Mouse (Mus musculus): ENCODE measurements around the gene Gbp9. TPM values are rescaled to one million over a fixed set of nuclear protein-coding genes. Genes with fewer than 3 reads are reported as not detected.
"Not testable (repeated sequence)": the region's sequence is repeated elsewhere in the genome, so short reads cannot be mapped to it uniquely, and the experiment has no call there.

Gbp9 gene
- polyA plus RNA-seq, 1 experiment from 2014 or later: 4.2 TPM

DNA sequence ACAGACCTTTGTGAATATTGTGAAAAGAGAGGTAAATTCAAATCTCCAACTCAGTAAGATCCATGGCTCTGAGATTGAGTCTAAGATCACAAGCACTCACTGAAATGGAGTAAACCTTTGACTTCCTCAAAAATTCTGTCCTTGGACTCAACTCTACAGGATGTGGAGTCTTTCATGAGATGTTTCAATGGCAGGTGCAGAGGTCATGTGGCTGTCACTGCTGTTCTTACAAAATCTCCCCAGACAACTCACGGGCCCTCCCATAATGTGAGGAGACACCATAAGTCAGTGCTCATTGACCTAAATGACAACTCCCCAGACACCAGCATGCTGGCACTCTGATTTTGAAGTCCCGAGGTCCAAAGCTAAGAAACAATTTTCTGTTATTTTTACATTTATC lies 74.9 kb downstream of the Gbp9 start:
- not testable (repeated sequence) for H3K27ac ChIP-seq (ENCODE audit: low read length); H3K4me3 ChIP-seq (ENCODE audit: low read length); H3K9me3 ChIP-seq (ENCODE audit: control insufficient read depth, low read length); H3K27me3 ChIP-seq (ENCODE audit: control insufficient read depth, insufficient read depth, low read depth, low read length); H3K4me2 ChIP-seq (ENCODE audit: low read depth, low read length); ATAC-seq (ENCODE audit: low read depth); H3K9ac ChIP-seq (ENCODE audit: low read length); H3K36me3 ChIP-seq (ENCODE audit: control insufficient read depth, insufficient read depth, low read length); H3K4me1 ChIP-seq (replicated peaks; ENCODE audit: control insufficient read depth, insufficient read depth, low read length)
- WGBS: 76% methylated on average over 2 of the region's 2 CpGs

DNA sequence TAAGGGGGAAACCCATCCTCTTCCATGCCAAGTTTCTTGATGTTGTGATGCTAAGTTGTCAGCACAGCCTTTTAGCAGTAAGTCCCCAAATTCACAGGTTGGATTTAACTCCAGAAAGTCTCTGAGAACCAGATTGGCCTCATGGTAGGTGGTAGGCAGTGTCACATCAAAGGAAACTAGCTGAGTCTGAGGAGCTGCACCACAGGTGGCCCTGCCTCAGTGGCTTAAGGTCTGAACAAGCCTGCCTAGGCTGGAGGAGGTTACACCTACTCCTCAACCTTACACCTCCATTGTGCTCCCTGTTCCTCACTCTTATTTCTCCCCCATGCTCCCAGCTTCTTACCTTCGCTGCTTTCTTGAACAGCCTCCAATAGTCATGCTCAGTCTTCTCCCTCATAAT lies 76.0 kb downstream of the Gbp9 start:
- H3K9me3 ChIP-seq (ENCODE audit: control insufficient read depth, low read length): no peaks in the 10 kb centered on the region
- no peaks in the 10 kb centered on the region for H3K36me3 ChIP-seq (ENCODE audit: control insufficient read depth, insufficient read depth, low read length)
- 43% methylated on average over 1 of the region's 1 CpGs for WGBS
- H3K4me3 ChIP-seq (ENCODE audit: low read length): no peak overlapping the region
- H3K27me3 ChIP-seq (ENCODE audit: control insufficient read depth, insufficient read depth, low read depth, low read length): no peaks in the 10 kb centered on the region
- H3K9ac ChIP-seq (ENCODE audit: low read length): no peak overlapping the region
- H3K4me1 ChIP-seq (replicated peaks; ENCODE audit: control insufficient read depth, insufficient read depth, low read length): no peaks in the 10 kb centered on the region
- no peak for ATAC-seq (ENCODE audit: low read depth)
- H3K27ac ChIP-seq (ENCODE audit: low read length): no peak overlapping the region
- H3K4me2 ChIP-seq (ENCODE audit: low read depth, low read length): no peak overlapping the region

GRCm38 (mm10) chr5:105062403-105062802 lies 76.9 kb downstream of the Gbp9 start:
- ATAC-seq (ENCODE audit: low read depth); H3K4me1 ChIP-seq (replicated peaks; ENCODE audit: control insufficient read depth, insufficient read depth, low read length); H3K27me3 ChIP-seq (ENCODE audit: control insufficient read depth, insufficient read depth, low read depth, low read length); H3K36me3 ChIP-seq (ENCODE audit: control insufficient read depth, insufficient read depth, low read length); H3K27ac ChIP-seq (ENCODE audit: low read length); H3K9ac ChIP-seq (ENCODE audit: low read length); H3K9me3 ChIP-seq (ENCODE audit: control insufficient read depth, low read length); H3K4me2 ChIP-seq (ENCODE audit: low read depth, low read length); H3K4me3 ChIP-seq (ENCODE audit: low read length): not testable (repeated sequence)
- 59% methylated on average over 2 of the region's 2 CpGs for WGBS

DNA sequence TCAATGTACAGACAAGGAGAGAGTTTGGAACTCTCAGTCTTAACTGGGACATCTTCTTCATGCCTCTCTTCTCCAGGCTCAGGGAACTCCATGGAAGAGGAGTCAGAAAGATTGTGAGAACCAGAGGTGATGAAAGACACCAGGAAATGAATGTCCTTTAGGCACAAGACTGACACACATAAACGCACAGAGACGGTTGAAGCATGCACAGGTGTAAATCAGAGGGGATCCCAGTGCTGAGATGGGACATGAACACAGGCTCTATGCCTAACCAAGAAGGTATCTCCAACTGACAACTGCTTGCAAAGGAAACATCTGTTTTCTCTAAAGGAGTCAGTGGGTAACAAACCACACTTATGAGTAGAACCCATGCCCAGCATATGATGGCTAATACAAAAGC lies 79.1 kb downstream of the Gbp9 start:
- no peaks in the 10 kb centered on the region for H3K27me3 ChIP-seq (ENCODE audit: control insufficient read depth, insufficient read depth, low read depth, low read length)
- no peak for ATAC-seq (ENCODE audit: low read depth)
- no peaks in the 10 kb centered on the region for H3K4me1 ChIP-seq (replicated peaks; ENCODE audit: control insufficient read depth, insufficient read depth, low read length)
- no peaks in the 10 kb centered on the region for H3K9me3 ChIP-seq (ENCODE audit: control insufficient read depth, low read length)
- no peak overlapping the region for H3K27ac ChIP-seq (ENCODE audit: low read length)
- no peak overlapping the region for H3K4me2 ChIP-seq (ENCODE audit: low read depth, low read length)
- H3K4me3 ChIP-seq (ENCODE audit: low read length): no peak overlapping the region
- H3K9ac ChIP-seq (ENCODE audit: low read length): no peak overlapping the region
- WGBS: 89% methylated on average over 2 of the region's 2 CpGs
- H3K36me3 ChIP-seq (ENCODE audit: control insufficient read depth, insufficient read depth, low read length): no peaks in the 10 kb centered on the region

GRCm38 (mm10) chr5:105055279-105055678 lies 84.1 kb downstream of the Gbp9 start:
- Histone ChIP-seq H3K27ac (ENCODE audit: low read length) (no peak overlapping the region), H3K9me3 (ENCODE audit: control insufficient read depth, low read length) (no peaks in the 10 kb centered on the region), H3K36me3 (ENCODE audit: control insufficient read depth, insufficient read depth, low read length) (no peaks in the 10 kb centered on the region), H3K4me3 (ENCODE audit: low read length) (no peak overlapping the region), H3K27me3 (ENCODE audit: control insufficient read depth, insufficient read depth, low read depth, low read length) (no peaks in the 10 kb centered on the region), H3K9ac (ENCODE audit: low read length) (no peak overlapping the region), H3K4me2 (ENCODE audit: low read depth, low read length) (no peak overlapping the region), H3K4me1 (replicated peaks; ENCODE audit: control insufficient read depth, insufficient read depth, low read length) (no peaks in the 10 kb centered on the region)
- no peak for ATAC-seq (ENCODE audit: low read depth)
- WGBS: 98% methylated on average over 2 of the region's 2 CpGs

DNA sequence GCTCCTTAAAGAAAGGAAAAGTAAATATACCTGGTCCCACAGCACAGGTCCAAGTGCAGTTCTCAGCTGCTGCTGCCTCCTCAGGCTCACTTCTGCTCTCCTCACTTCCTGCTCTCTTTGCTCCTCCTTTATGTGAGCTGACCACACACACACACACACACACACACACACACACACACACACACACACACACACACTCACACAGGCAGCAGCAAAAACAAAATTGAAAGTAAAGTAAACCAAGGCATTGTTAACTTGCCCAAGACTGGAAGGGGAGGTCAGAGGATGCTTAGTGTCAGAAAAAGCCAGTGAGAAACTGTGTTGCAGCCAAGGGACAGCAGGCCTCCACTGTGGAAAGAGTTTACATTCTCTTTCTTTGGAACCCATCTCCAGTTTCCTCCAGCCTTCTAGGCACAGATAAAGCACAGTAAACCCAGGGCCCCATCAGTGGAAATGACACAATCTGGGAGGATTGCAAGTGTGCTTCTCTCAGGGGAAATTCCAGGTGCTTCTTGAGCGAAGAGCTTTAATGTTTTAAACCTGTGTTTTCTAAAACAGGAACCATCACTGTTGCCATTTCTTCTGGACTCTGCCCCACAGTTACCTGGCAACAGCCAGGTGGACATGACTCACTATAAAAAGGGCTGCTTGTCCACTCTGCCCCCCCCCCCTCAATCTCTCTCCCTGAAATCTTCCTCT lies 85.7 kb downstream of the Gbp9 start:
- ATAC-seq (ENCODE audit: low read depth); H3K4me3 ChIP-seq (ENCODE audit: low read length); H3K36me3 ChIP-seq (ENCODE audit: control insufficient read depth, insufficient read depth, low read length); H3K9ac ChIP-seq (ENCODE audit: low read length); H3K27me3 ChIP-seq (ENCODE audit: control insufficient read depth, insufficient read depth, low read depth, low read length); H3K27ac ChIP-seq (ENCODE audit: low read length); H3K9me3 ChIP-seq (ENCODE audit: control insufficient read depth, low read length); H3K4me2 ChIP-seq (ENCODE audit: low read depth, low read length); H3K4me1 ChIP-seq (replicated peaks; ENCODE audit: control insufficient read depth, insufficient read depth, low read length): not testable (repeated sequence)
- WGBS: 64% methylated on average over 1 of the region's 1 CpGs

DNA sequence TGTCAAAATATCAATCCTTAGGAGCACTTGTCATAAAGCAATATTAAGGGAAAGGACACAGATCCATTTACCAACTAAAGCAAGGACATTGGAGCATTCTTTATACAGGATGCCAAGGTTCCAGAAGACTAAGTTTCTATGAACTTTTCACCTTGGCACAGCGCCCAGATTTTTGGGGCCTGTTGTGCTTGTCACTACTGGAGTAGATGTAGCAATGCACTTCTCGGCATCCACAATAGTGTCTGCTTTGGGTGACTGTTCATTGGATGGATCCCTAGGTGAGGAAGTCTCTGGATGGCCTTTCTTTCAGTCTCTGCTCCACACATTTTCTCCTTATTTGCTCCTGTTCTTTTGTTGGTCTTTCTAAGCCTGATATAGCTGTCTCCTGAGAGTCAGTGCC lies 107.0 kb downstream of the Gbp9 start:
- no peak overlapping the region for H3K9ac ChIP-seq (ENCODE audit: low read length)

More for the DNA sequence above, 107.0 kb downstream of the Gbp9 start:
- no peak for ATAC-seq (ENCODE audit: low read depth)
- Histone ChIP-seq H3K4me2 (ENCODE audit: low read depth, low read length) (no peak overlapping the region), H3K4me1 (replicated peaks; ENCODE audit: control insufficient read depth, insufficient read depth, low read length) (no peaks in the 10 kb centered on the region), H3K27ac (ENCODE audit: low read length) (no peak overlapping the region), H3K27me3 (ENCODE audit: control insufficient read depth, insufficient read depth, low read depth, low read length) (no peaks in the 10 kb centered on the region), H3K4me3 (ENCODE audit: low read length) (no peak overlapping the region), H3K9me3 (ENCODE audit: control insufficient read depth, low read length) (no peaks in the 10 kb centered on the region), H3K36me3 (ENCODE audit: control insufficient read depth, insufficient read depth, low read length) (no peaks in the 10 kb centered on the region)
- 47% methylated on average over 2 of the region's 2 CpGs for WGBS

Other genes starting within 250 kb of the Gbp9 start
- gene Abcg3, start 156.8 kb downstream of the Gbp9 start, polyA plus RNA-seq (2015; fragmentation: Nextera tagmentation; extraction: Ambion mirVana): 1.5 and 1.9 TPM in 2 replicates
- 0.80 and 1.8 TPM in 2 replicates for gene Gbp8, start within 50 bp of the Gbp9 start, polyA plus RNA-seq (2015; fragmentation: Nextera tagmentation; extraction: Ambion mirVana)
- 2.0 and 3.4 TPM in 2 replicates for gene Gbp4, start within 50 bp of the Gbp9 start, polyA plus RNA-seq (2015; fragmentation: Nextera tagmentation; extraction: Ambion mirVana)
- 0.06 and 0.49 TPM in 2 replicates for gene Gbp10, start 100.0 kb upstream of the Gbp9 start, polyA plus RNA-seq (2015; fragmentation: Nextera tagmentation; extraction: Ambion mirVana)
- gene Gm43302, start 154.2 kb upstream of the Gbp9 start, polyA plus RNA-seq (2015; fragmentation: Nextera tagmentation; extraction: Ambion mirVana): 0.06 TPM in 1 of 2 replicates, not detected in the other
- gene Gbp6, start 154.2 kb upstream of the Gbp9 start, polyA plus RNA-seq (2015; fragmentation: Nextera tagmentation; extraction: Ambion mirVana): 2.0 and 2.9 TPM in 2 replicates

All from lung, embryonic 16.5 days (tissue).